Mouse (Mus musculus): ENCODE results near the gene Cd69.

Gene Cd69

DNA sequence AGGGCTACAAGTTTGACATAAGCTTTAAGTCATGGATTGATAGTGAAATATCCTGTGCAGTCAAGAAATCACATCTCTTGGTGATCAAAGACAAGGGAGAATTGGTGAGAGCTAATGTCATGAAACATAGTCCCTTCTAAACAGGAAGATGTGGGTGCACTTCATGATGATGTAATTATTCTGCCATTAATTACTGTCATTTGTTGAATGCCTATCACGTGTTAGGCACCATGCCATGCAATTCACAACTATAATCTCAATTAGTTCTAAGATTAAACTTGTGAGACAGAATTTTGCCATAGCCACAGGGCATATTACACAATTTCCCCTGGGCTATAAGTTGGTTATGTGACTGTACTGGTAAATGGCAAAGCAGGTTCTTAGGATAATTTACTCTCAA lies 28.2 kb downstream of the Cd69 start:
- no peak for DNase-seq (ENCODE audit: low spot score)

DNA sequence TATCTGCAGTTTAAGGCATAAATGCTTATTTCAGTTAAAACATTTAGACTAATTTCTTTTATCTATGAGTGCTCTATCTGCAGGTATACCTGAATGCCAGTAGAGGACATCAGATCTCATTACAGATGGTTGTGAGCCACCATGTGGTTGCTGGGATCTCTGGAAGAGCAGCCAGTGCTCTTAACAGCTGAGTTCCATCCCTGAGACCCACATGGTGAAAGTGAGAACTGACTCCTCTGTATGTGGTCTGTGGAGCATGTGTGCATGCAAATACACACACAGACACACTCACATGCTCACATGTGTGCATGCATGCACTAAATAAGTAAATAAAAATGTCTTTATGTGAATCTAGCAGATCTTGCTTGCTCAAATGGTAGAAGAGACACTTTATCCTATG lies 29.4 kb downstream of the Cd69 start:
- no peak for DNase-seq (ENCODE audit: low spot score)

GRCm38 (mm10) chr6:129241907-129242306 lies 33.3 kb downstream of the Cd69 start:
- DNase-seq (ENCODE audit: low spot score): peak; percentile 23

DNA sequence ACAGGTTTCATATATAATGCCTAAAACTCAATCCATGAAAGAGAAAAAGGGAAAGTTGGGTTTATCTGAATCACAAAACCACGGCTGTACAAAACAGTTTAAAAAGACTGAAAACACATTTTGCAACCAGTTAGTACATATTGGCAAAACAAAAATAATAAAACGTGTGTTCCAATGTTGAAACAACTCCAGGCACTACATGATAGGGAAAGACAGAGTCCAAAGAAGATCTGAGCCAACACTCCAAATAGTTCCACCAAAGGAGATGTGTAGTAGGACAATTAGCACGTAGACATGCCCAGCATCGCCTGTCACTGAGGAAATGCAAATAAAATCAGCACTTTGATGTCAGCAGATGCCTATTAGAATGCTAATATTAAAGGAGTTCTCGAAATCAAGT lies 33.8 kb downstream of the Cd69 start:
- DNase-seq (ENCODE audit: low spot score): no peak

DNA sequence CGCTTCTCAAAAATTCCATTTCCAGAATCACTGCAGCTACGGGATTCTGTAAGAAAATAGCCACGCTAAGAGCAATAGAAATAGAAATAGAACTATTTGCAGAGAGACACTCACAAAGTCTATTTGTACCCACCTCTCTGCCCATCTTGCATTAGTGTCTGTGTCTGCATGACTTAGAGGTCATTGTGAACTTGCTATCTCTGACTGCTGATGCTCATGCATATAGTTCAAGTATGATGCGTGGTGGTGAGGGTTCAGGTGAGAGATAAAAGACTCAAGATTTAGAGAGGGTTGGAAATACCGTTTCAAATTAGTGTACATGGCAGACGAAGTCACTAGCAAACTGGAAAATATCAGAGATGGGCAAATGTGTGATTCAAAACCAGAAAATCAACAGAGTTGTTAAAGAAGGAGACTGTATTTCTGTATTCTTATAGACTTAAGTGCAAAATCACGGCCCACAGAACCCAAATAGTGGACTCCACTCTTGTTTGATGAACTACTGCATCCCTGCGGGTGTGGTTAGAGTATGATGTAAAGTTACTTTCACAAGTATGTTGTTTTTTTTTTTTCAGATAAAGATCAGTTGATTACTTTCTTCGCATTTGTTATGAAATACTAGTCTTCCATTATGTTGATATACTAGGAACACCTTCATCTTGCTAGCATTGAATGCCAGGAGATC lies 35.5 kb downstream of the Cd69 start:
- no peak for DNase-seq (ENCODE audit: low spot score)

DNA sequence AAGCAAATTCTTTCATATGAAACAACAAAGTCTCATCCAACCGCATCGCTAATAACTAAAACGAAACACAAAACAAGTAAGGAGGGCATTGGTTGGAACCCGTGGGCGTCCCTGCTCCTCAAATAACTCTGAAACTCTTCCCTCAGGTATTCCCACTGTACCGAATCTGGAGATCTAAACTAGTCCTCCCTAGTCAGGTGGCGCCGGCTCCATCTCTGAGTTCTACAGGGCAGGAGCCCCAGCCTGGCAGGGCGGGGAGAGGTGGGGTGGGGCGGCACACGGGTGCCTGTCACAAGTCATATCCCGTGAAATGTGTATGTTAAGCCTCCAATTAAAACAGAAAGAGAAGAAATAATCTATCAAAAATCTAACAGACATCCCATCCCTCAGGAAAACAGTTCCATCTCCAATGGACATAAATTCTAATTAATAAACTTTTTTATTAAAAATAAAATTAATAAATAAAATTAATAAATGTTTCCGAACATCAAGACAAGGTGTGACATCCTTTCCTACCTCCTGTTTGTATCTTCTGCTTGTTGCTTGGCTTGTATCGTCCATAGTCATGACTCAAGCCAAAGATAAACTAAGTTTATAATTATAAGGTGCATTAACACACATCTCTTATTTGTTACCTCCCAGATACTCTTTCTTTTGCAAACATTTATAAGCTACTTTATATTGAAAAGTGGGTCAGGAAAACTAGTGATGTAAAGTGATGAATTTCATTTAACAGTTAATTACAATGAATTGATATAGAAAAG lies 36.8 kb downstream of the Cd69 start:
- DNase-seq (ENCODE audit: low spot score): peak; percentile 46

GRCm38 (mm10) chr6:129237350-129238274 lies 37.6 kb downstream of the Cd69 start:
- DNase-seq (ENCODE audit: low spot score): peak; percentile 77

- no peak for DNase-seq (ENCODE audit: low spot score)
Measured at GRCm38 (mm10) chr6:129236652-129237342, 38.4 kb downstream of the Cd69 start.

- DNase-seq (ENCODE audit: low spot score): no peak
Measured at GRCm38 (mm10) chr6:129235855-129236461, 39.3 kb downstream of the Cd69 start.

- DNase-seq (ENCODE audit: low spot score): no peak
Measured at GRCm38 (mm10) chr6:129234456-129235360, 40.5 kb downstream of the Cd69 start.

GRCm38 (mm10) chr6:129233955-129234369 lies 41.3 kb downstream of the Cd69 start:
- DNase-seq (ENCODE audit: low spot score): no peak

GRCm38 (mm10) chr6:129233366-129233954 lies 41.8 kb downstream of the Cd69 start:
- no peak for DNase-seq (ENCODE audit: low spot score)

DNA sequence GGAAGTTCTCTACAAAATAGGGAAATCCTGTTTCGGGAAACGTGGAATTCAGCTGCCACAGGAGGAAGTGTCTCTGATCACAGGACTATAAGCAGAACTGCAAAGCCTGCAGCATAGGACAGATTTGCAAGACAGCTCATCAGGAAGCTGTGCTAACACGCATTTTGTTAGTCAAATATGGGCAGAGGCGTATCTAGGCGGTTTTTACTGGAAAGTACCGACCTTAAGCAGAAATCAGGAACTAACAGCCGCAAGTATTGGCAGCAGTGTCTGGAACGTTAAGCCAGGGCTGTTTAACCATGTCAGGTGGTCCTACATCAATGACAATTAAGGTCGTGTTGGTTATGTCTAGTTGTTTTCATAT lies 42.4 kb downstream of the Cd69 start:
- DNase-seq (ENCODE audit: low spot score): no peak

- no peak for DNase-seq (ENCODE audit: low spot score)
Measured at GRCm38 (mm10) chr6:129232005-129232841, 43.0 kb downstream of the Cd69 start.

GRCm38 (mm10) chr6:129229774-129230578 lies 45.3 kb downstream of the Cd69 start:
- DNase-seq (ENCODE audit: low spot score): no peak

GRCm38 (mm10) chr6:129228935-129229773 lies 46.1 kb downstream of the Cd69 start:
- no peak for DNase-seq (ENCODE audit: low spot score)

- DNase-seq (ENCODE audit: low spot score): no peak
Measured at GRCm38 (mm10) chr6:129225078-129225477, 50.2 kb downstream of the Cd69 start.

All from embryo, embryonic 10.5 days (tissue).